Mouse (Mus musculus): ENCODE data around the gene Rngtt. TPM values are rescaled to one million over a fixed set of nuclear protein-coding genes. Genes with fewer than 3 reads are reported as not detected.

Rngtt gene
- polyA plus RNA-seq, 1 experiment, result 3.4 TPM

DNA sequence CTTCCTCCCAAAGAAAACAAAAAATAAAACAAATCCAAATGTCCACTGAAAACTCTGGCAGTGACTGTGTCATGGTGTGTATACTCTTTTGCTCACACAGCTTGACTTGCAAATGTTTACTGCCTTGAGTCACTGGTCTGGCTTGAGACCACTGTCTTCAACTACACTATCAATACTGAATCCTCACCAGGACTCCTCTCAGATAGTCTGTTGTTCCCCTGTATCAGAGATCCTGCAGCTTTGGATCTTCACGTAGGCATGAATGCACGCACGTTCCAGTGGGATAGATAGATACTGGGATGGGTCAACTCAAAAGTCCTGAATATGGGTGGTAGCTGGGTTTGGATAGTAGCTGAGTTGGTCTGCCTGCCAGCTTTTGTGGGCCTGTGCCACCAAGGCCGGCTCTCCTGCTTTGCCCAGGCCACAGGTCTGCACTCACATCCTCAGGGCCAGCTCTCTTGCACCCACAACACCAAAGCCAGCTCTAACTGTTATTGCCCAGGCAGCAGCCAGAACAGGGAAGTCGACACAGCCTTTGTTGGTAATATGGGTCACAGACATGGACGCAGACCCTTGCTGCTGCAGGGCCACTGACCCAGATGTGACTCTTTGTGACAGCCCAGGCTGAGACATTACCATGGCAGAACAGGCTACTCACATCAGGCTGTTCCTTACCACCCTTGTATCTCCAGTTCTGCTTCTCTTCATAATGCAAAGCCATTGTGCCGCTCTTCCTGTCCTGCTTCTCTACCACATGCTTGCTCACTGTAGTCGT lies 168.1 kb downstream of the Rngtt start:
- no peaks in the 10 kb centered on the region for H3K27me3 ChIP-seq (replicated peaks; ENCODE audit: control insufficient read depth, insufficient read depth, low read length)
- no peaks in the 10 kb centered on the region for H3K36me3 ChIP-seq (ENCODE audit: control insufficient read depth, insufficient read depth, low read length)
- DNase-seq, result no peak
- 92% methylated on average over 8 of the region's 8 CpGs for WGBS
- TF ChIP-seq CTCF (conservative IDR thresholded peaks at IDR 0.05; ENCODE audit: insufficient read depth, insufficient read length, low read depth, low read length) (no peak), POLR2A (IDR thresholded peaks at IDR 0.05; ENCODE audit: low read depth, low read length) (no peak)
- H3K4me1 ChIP-seq (ENCODE audit: control insufficient read depth, insufficient read depth, low read length), result no peaks in the 10 kb centered on the region
- H3K4me3 ChIP-seq (ENCODE audit: insufficient read depth, low read depth, low read length), result no peak overlapping the region
- no peak overlapping the region for H3K27ac ChIP-seq (ENCODE audit: insufficient read depth, low read depth, low read length)

DNA sequence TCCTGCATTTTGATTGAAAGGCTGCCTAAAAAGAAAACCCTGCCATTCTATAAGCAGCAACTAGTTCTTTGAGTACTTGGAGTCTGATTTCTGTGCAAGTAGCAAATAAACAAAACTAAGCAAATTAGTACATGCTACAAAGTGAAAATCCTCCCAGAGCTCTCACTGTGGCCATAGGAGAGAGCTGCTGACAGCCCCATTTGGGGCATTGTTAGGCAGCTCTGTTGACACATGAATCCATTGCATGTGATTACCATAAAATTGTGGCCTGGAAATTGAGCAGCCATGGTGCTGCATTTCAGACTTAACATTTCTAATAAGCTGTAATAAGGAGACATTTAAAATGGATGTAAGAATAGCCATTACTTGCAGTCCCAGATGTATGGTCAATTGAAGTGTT lies 171.6 kb downstream of the Rngtt start:
- DNase-seq, result no peak
- H3K27me3 ChIP-seq (replicated peaks; ENCODE audit: control insufficient read depth, insufficient read depth, low read length), result no peaks in the 10 kb centered on the region
- H3K36me3 ChIP-seq (ENCODE audit: control insufficient read depth, insufficient read depth, low read length), result no peaks in the 10 kb centered on the region
- no peak overlapping the region for H3K27ac ChIP-seq (ENCODE audit: insufficient read depth, low read depth, low read length)
- H3K4me3 ChIP-seq (ENCODE audit: insufficient read depth, low read depth, low read length), result no peak overlapping the region
- TF ChIP-seq POLR2A (IDR thresholded peaks at IDR 0.05; ENCODE audit: low read depth, low read length) (no peak), CTCF (conservative IDR thresholded peaks at IDR 0.05; ENCODE audit: insufficient read depth, insufficient read length, low read depth, low read length) (no peak)
- no peaks in the 10 kb centered on the region for H3K4me1 ChIP-seq (ENCODE audit: control insufficient read depth, insufficient read depth, low read length)

DNA sequence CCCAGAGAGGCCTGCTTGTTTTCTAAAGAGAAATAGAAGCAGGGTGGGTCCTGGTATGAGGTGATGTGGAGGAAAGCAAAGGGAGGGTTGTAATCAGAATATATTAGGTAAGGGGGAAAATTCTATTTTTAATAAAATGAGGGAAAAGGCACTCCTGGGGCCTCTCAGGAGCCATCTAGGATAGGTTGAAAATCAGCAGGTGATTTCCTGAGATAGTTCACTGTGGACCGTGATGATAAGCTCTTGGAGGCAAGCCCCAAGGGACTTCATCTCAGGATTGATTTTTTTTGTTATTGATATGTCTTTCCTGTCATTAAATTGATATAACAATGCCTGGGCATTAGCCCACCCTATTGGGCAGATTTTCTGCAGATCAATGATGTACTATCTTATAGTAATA lies 175.9 kb downstream of the Rngtt start:
- no peak for DNase-seq
- Histone ChIP-seq H3K4me1 (ENCODE audit: control insufficient read depth, insufficient read depth, low read length) (no peaks in the 10 kb centered on the region), H3K36me3 (ENCODE audit: control insufficient read depth, insufficient read depth, low read length) (no peaks in the 10 kb centered on the region), H3K4me3 (ENCODE audit: insufficient read depth, low read depth, low read length) (no peak overlapping the region), H3K27me3 (replicated peaks; ENCODE audit: control insufficient read depth, insufficient read depth, low read length) (no peaks in the 10 kb centered on the region), H3K27ac (ENCODE audit: insufficient read depth, low read depth, low read length) (no peak overlapping the region)
- WGBS, result 97% methylated on average over 1 of the region's 1 CpGs
- TF ChIP-seq CTCF (conservative IDR thresholded peaks at IDR 0.05; ENCODE audit: insufficient read depth, insufficient read length, low read depth, low read length), result no peak
- no peak for TF ChIP-seq POLR2A (IDR thresholded peaks at IDR 0.05; ENCODE audit: low read depth, low read length)

DNA sequence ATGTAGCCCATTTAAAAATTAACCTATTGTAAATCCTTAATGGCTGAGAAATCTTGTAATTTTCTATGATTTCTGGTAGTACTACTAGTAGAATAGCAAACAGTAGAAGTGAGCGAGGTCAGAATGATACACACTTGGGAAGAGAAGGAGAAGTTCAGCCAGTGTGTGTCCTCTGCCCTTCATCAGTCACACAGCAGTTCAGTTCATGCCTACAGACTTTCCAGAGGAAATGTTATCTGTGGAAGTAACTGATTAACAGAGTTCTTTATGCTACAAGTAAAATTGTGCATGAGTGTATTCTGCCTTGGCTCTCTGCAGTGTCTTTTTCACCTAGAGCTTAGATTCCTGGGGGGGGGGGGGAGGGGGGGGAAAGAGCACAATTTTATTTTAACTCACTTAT lies 181.0 kb downstream of the Rngtt start:
- Histone ChIP-seq H3K27me3 (replicated peaks; ENCODE audit: control insufficient read depth, insufficient read depth, low read length) (no peaks in the 10 kb centered on the region), H3K36me3 (ENCODE audit: control insufficient read depth, insufficient read depth, low read length) (no peaks in the 10 kb centered on the region), H3K27ac (ENCODE audit: insufficient read depth, low read depth, low read length) (no peak overlapping the region), H3K4me1 (ENCODE audit: control insufficient read depth, insufficient read depth, low read length) (no peaks in the 10 kb centered on the region), H3K4me3 (ENCODE audit: insufficient read depth, low read depth, low read length) (no peak overlapping the region)
- no peak for TF ChIP-seq CTCF (conservative IDR thresholded peaks at IDR 0.05; ENCODE audit: insufficient read depth, insufficient read length, low read depth, low read length)
- no peak for TF ChIP-seq POLR2A (IDR thresholded peaks at IDR 0.05; ENCODE audit: low read depth, low read length)
- no peak for DNase-seq
- WGBS, result 55% methylated on average over 1 of the region's 1 CpGs

DNA sequence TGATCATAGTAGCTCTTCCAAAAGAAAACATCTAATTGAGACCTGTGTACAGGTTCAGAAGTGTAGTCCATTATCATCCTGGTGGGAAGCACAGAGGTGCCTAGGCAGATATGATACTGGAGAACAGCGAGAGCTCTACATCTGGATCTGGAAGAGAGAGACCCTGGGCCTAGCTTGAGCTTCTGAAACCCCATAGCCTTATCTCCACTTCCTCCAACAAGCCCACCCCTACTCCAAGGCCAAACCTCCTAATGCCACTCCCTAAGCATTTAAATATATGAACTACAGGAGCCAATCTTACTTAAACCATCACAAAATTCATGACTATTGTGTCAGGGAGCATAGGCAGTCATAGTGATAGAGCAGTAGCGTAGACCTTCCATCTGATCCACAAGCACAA lies 184.3 kb downstream of the Rngtt start:
- H3K4me1 ChIP-seq (ENCODE audit: control insufficient read depth, insufficient read depth, low read length), result no peaks in the 10 kb centered on the region
- TF ChIP-seq POLR2A (IDR thresholded peaks at IDR 0.05; ENCODE audit: low read depth, low read length) (no peak), CTCF (conservative IDR thresholded peaks at IDR 0.05; ENCODE audit: insufficient read depth, insufficient read length, low read depth, low read length) (no peak)

DNA sequence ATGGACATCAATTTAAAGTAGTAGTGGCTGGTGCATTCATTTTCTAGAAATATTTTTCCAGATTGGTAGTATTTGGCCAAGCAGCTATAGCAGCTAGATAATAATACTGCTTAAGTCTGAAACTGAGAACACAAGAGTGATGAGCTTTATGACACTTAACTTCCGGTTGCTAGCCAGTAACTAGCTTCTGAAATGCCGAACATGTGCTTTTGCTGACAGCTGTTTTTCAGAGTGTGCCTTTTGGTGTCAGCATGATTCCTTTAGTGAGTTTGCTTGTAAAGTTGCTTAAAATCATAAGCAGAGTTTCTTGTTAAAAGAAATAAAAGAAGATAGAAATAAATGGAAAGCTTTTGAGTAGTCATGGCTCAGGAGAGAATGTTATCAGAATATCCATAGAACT lies 186.9 kb downstream of the Rngtt start:
- 58% methylated on average over 2 of the region's 2 CpGs for WGBS
- H3K4me1 ChIP-seq (ENCODE audit: control insufficient read depth, insufficient read depth, low read length), result no peaks in the 10 kb centered on the region
- TF ChIP-seq POLR2A (IDR thresholded peaks at IDR 0.05; ENCODE audit: low read depth, low read length) (no peak), CTCF (conservative IDR thresholded peaks at IDR 0.05; ENCODE audit: insufficient read depth, insufficient read length, low read depth, low read length) (no peak)
- H3K27ac ChIP-seq (ENCODE audit: insufficient read depth, low read depth, low read length), result no peak overlapping the region
- H3K36me3 ChIP-seq (ENCODE audit: control insufficient read depth, insufficient read depth, low read length), result no peaks in the 10 kb centered on the region; the same call in 1 of the 2 replicates
- no peak overlapping the region for H3K4me3 ChIP-seq (ENCODE audit: insufficient read depth, low read depth, low read length)
- DNase-seq, result no peak
- no peaks in the 10 kb centered on the region for H3K27me3 ChIP-seq (replicated peaks; ENCODE audit: control insufficient read depth, insufficient read depth, low read length)

More for the DNA sequence above, 184.3 kb downstream of the Rngtt start:
- Histone ChIP-seq H3K27ac (ENCODE audit: insufficient read depth, low read depth, low read length) (no peak overlapping the region), H3K4me3 (ENCODE audit: insufficient read depth, low read depth, low read length) (no peak overlapping the region), H3K36me3 (ENCODE audit: control insufficient read depth, insufficient read depth, low read length) (no peaks in the 10 kb centered on the region), H3K27me3 (replicated peaks; ENCODE audit: control insufficient read depth, insufficient read depth, low read length) (no peaks in the 10 kb centered on the region)
- 98% methylated on average over 2 of the region's 2 CpGs for WGBS
- DNase-seq, result no peak

DNA sequence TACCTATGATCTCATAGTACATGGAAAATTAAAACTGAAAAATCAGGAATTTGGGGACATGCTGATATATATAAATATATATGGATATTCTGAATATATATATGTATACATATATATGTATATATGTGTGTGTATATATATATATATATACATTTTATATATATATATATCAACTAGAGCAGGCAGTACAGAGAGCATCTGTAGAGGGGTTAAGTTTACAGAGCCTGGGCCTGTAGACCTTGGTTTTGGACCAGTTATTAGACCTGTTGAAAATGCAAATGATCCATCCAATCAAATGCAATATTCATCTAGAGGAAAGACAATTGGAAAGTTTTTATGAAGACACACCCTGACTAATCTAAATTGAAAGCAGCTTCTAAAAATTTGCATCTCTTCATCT lies 187.5 kb downstream of the Rngtt start:
- TF ChIP-seq POLR2A (IDR thresholded peaks at IDR 0.05; ENCODE audit: low read depth, low read length) (no peak), CTCF (conservative IDR thresholded peaks at IDR 0.05; ENCODE audit: insufficient read depth, insufficient read length, low read depth, low read length) (no peak)
- peaks cover 1% of the 10 kb centered on the region for H3K36me3 ChIP-seq (ENCODE audit: control insufficient read depth, insufficient read depth, low read length)
- no peak for DNase-seq

More for the DNA sequence above, 187.5 kb downstream of the Rngtt start:
- no peaks in the 10 kb centered on the region for H3K4me1 ChIP-seq (ENCODE audit: control insufficient read depth, insufficient read depth, low read length)
- no peak overlapping the region for H3K4me3 ChIP-seq (ENCODE audit: insufficient read depth, low read depth, low read length)
- H3K27me3 ChIP-seq (replicated peaks; ENCODE audit: control insufficient read depth, insufficient read depth, low read length), result no peaks in the 10 kb centered on the region
- H3K27ac ChIP-seq (ENCODE audit: insufficient read depth, low read depth, low read length), result no peak overlapping the region

Data from kidney, adult 2 months (tissue).